Mouse (Mus musculus) thymus, adult 18-20 months (tissue): ENCODE data around the gene Nol3.
"Not testable (repeated sequence)": the region's sequence is repeated elsewhere in the genome, so short reads cannot be mapped to it uniquely, and the experiment has no call there.

Experiments used
- DNase-seq, 2 experiments: peaks; one replicate each; pipeline ENCODE4 v3.0.0; 2022; ENCODE audit warnings: mixed read lengths in 2 of 2

Nol3 gene

DNA sequence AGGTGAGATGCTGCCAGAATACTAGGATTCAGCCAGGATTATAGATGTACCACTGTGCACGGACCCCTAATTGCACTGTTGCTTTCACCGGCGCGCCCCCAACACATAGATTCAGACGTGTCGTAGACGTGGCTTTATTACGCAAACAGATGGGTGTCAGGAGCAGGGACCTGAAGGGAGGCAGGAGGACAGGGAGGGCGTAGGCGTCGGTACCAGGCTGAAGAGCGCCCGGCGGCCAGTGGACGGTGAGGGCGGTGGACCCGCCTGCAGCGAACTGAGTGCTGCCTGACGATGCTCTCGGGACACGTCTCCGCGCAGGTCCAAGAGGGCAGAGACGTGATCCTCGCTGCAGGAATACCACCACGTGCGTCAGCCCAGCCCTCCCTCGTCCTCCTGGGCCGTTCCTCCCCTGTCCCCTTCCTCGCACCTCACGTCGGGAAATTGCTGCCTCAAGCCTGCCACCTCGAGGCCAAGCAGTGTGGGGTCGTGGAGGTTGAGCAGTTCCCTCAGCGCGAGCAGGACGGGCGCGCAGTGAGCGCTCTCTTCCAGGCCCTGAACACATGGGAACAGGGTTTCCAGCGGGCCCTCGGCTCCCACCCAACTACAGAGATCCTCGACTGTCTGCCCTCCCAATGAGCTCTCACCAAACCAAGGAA, 14.0 kb downstream of the Nol3 start, which contains the start of gene 4931428F04Rik:
TSS of gene 4931428F04Rik (minus strand) at position 60 of the 656 bp plus-strand sequence.
- peak; percentile 53 to 55 for DNase-seq

DNA sequence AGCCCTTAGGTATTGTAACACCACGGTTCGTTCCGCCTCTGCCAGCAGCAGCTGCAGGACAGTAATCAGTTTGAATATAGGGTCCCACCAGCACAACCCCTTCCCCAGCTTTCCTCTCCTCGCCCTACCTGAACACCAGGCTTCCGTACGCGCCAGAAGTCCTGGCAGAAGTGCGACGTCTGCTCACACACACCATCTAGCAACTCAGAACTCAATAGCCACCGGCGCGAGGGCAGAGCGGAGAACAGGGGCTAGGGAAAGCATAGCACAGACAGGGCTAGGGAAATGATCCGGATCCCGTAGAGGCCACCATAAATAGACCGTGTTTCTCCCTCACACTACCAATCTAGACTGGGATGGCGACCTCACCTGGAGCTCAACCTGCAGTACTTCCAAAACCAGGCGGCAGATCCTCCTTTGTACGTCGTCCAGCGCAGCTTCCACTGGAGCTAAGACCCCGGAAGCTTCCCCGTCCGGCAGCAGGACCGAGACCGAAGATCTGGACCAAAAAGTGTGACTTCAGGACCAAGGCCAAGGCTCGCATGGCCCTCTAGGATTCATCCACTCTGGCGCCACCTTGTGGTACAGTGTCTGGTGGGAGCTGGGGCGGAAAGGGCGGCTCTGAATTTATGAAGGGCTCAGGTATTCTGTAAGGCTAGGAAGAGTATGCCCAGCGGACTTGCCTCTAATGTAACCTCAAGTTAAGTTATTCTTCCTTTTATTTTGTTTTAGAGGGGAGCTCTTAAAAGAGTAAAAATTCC, 14.8 kb downstream of the Nol3 start:
- peak; percentile 63 to 74 for DNase-seq

DNA sequence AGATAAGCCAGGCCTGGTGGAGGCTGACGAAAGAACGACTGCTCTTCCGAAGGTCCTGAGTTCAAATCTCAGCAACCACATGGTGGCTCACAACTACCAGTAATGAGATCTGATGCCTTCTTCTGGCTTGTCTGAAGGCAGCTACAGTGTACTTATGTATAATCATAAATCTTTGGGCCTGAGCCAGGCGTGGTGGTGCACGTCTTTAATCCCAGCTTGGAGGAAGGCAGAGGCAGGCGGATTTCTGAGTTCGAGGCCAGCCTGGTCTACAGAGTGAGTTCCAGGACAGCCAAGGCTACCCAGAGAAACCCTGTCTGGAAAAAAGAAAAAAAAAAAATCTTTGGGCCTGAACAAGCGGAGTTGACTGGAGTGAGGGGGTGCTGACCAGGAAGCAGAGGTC, 15.4 kb downstream of the Nol3 start:
- DNase-seq: not testable (repeated sequence)

GRCm38 (mm10) chr8:105291802-105292201, 15.9 kb downstream of the Nol3 start:
- DNase-seq: not testable (repeated sequence)

DNA sequence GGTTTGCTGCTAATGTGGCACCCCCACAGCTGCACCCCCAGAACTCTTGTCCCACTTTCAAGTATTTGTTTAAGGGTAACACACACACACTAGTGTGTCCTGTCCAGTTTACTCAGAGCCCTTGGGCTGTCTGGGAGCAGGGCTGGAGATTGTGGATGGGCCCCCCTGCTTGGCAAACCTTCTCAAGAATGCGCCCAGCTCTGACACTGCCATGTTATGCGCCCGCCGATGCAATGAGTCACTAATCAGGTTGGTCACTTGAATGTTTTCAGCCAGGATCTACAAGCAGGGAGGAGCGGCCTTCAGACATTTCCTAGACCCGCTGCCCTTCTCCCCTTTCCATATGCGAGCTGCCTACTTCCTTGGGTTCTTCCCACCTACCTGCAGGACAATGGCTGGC, 16.5 kb downstream of the Nol3 start:
- DNase-seq: no peak

GRCm38 (mm10) chr8:105293405-105293804, 17.5 kb downstream of the Nol3 start:
- DNase-seq: no peak

DNA sequence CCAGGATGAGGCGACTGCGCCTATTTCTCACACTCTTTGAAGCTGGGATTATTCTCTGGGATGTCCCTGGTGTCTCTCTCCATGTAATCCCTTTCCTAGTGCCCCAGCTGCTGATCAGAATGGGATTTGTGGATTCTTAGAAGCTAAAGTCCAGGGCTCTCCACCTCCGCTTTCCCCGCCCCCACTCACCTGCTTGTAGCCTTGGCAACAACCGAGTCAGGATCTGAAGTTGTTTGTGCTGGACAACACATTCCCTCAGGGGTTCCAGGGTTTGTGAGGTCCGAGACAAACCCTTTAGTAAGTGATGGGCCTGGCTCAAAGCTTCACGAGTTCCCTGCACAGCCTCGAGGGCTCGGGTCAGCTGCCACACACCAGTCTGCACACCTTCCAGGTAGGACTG, 18.8 kb downstream of the Nol3 start:
- DNase-seq: no peak

- DNase-seq: no peak
Measured at GRCm38 (mm10) chr8:105295256-105295655, 19.3 kb downstream of the Nol3 start.

DNA sequence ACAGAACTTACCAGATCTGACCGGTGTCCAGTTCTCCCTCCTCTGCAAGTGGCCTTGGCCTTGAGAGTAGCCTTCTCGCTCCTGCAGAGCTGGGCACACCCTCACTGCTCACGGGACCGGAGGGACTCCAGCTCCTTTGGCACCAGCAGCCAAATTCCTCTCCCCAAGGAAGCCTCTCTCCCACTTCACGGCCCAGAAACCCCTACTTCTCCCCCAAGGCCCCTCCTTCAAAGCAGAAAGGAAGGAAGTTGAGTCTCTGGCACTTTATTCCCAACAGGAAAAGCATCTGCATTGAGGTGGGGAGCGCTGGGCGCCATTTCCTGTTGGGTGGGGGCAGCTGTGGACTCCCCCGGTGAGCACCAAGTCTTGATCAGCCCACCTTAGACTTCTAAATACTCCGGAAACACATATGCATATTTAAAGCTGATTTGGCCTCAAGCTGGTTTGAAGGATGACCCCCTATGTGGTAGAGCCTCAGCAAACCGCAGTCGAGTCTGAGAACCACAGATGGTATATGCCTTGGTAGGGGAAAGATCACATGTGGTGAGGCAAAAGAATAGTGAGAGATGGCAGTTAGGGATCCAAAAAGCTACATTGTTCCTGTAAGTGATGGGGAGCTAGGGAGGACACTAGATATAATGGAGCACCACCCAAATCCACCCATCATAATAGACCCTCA, 20.1 kb downstream of the Nol3 start, which contains the start of gene Exoc3l:
TSS of gene Exoc3l (minus strand) at position 207 of the 679 bp plus-strand sequence.
- no peak for DNase-seq

GRCm38 (mm10) chr8:105297511-105298192, 21.7 kb downstream of the Nol3 start, which contains the start of gene E2f4:
TSS of gene E2f4 (plus strand) at chr8:105297663.
- peak; percentile 84 to 87 for DNase-seq

DNA sequence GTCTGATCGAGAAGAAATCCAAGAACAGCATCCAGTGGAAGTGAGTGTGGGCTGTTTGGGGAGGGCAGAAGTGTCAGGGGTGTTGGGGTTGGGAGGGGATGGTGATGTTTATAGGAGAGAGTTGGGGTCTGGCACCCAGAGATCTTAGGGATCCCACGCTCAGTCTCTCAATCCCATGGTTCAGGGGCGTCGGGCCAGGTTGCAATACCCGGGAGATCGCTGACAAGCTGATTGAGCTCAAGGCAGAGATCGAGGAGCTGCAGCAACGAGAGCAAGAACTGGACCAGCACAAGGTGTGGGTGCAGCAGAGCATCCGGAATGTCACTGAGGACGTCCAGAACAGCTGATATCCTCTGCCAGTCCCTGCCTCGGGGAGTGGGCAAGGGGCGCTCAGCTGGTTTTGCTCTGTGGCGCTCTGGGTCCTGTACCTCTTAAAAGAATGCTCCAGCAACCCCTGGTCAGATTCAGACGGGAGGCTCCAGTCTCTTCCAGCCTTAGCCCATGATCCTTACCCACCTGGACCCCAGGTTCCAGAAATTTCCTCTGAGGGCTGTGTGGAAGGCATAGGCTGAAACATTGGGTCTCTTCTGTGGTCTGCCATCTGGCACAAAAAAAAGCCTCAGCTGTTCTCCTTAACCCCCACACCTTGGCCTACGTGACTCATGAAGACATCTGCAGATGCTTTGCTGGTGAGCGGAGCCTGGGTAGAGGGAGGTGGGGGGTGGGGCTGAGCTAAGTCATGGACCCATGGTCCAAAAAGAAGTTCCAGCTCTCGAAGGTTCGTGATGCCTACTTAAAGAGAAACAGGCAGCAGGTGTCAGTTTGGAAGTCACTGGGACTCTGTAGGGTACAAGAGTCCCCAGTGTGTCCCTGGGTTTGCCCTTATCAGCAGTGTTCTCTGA, 22.7 kb downstream of the Nol3 start:
- peak in 1 of 2 experiments; percentile 62 for DNase-seq

DNA sequence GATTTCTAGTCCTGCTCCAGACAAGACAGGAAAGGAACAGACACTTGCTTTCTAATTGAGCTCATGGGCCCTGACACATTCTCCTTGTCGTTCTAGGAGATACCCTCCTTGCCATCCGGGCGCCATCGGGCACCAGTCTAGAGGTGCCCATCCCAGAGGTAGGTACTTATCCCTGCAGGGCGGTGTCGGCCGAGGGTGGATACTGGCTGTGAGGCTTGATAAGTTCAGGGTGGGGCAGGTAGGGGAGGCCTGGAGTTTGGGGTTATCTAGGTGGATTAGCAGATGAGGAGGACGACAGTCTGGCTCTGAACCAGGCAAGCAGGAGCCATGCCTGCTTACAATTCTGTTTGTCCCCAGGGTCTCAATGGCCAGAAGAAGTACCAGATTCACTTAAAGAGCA, 24.0 kb downstream of the Nol3 start:
- DNase-seq: no peak

DNA sequence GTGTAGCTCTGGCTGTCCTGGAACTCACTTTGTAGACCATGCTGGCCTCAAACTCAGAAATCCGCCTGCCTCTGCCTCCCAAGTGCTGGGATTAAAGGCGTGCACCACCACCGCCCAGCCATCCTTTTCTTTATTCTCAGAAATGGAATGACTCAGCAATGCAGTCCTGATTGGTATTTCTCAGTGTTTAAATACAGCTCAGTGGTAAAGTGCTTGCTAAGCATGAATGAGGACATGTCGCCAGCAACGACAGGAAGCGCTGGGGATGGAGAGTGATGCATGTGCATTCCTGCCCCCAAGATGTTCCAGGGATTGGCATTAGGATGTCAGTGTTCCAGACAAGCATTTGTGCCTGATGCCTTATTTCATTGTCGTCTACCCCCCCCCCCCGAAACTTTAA, 27.5 kb downstream of the Nol3 start:
- DNase-seq: no peak

- no peak for DNase-seq
Measured at GRCm38 (mm10) chr8:105303874-105304273, 27.9 kb downstream of the Nol3 start.

- DNase-seq: no peak
Measured at GRCm38 (mm10) chr8:105304325-105305210, 28.6 kb downstream of the Nol3 start.

DNA sequence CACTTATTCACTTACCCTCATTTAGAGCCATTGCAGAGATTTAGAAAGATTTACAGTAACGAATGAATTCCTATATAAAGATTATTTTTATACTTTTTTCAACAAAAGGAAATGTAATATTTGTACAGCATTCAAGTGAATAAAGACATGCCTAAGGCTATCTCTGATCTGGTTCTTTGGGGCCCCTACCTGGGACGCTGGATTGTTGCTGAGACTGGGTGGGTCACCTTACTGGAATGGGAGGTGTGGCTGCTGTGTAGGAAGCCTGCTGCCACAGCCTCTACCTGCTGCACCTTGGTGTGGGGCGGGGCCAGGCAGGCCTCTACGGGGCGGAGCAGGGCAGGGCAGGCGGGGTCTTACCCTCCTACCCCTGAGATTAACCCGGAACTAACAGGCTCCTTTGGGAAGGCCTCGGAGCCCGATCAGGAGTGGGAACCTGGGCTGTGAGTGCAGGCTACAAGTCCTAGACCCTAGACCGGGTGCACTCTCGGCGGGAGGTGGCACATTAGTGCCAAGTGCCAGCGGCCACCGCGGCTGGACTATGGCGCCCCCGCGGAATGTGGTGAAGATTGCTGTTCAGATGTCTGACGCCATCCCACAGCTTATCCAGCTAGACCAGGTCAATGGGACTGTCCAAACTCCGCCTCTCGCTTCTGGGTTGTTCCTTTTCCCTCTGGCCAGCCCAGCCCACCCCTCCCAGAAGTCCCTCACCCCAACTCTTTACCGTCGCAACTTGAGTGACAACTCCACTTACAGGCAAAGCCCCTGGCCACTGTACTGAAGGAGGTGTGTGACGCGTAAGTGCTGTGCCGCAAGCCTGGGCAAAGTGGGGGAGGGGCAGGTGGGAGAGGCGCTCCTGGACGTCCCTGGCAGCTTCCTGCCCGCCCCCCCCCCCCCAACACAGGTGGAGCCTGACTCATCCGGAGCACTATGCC, 29.5 kb downstream of the Nol3 start, which contains the start of gene Elmo3:
TSS of gene Elmo3 (plus strand) at position 391 of the 935 bp plus-strand sequence.
- peak in 1 of 2 experiments; percentile 66 for DNase-seq

DNA sequence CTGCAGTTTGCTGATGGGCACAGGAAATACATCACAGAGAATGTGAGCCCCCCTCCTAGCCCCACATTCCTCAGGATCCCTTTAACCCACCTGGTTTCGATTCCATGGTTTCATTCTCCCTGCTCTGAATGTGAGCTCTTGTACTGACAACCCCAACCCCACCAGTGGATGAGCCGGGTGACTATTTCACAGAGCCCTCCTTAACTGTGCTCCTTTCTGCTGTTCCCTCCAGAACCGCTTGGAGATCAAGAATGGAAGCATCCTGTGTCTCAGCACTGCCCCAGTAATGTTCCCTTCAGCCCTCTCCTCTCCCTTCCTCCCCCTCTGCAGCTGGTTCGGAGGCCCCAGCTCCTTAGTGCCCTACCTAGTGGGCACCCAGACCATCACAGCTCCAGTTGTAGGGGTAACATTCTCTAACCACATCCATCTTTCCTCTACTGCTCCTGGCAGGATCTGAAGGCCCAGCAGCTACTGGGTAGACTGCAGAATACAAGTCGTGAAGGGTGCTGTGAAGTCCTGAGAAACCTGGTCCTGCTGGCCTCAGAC, 30.3 kb downstream of the Nol3 start:
- no peak for DNase-seq

- peak in 1 of 2 experiments; percentile 8 for DNase-seq
Measured at GRCm38 (mm10) chr8:105307670-105308069, 31.7 kb downstream of the Nol3 start.

- no peak for DNase-seq
Measured at GRCm38 (mm10) chr8:105308428-105308827, 32.5 kb downstream of the Nol3 start.
